Mouse (Mus musculus) Patski (cell line): ENCODE data around the gene Zg16. TPM values are rescaled to one million over a fixed set of nuclear protein-coding genes. Genes with fewer than 3 reads are reported as not detected.
A peak's percentile ranks its signal among the peaks of the same experiment; 100 is the strongest.
"Not testable (repeated sequence)": the region's sequence is repeated elsewhere in the genome, so short reads cannot be mapped to it uniquely, and the experiment has no call there.

ENCODE experiments used
- ATAC-seq: fragments of 100-300 bp; one replicate; pipeline ENCODE4 v1.8.0; 2021
- CTCF ChIA-PET: fragments of 350-600 bp; sonication (Branson Sonifier 250); formaldehyde crosslinking; loops from one replicate; lab custom pipeline; 2022; ENCODE audit warnings: inconsistent platforms; lab: Charles Lee
- POLR2A ChIA-PET: fragments of 350-600 bp; sonication (Branson Sonifier 250); formaldehyde crosslinking; loops from one replicate; lab custom pipeline; 2022; ENCODE audit warnings: antibody characterized with exemption, inconsistent platforms; lab: Charles Lee
- DNase-seq: peaks from one replicate; pipeline ENCODE4 v3.0.0-alpha.2; 2011; ENCODE audit warnings: low read depth, low spot score
- H3K27me3 ChIP-seq: fragments of 371-371 bp; one replicate; pipeline ENCODE4 v1.5.1; 2021
- CTCF ChIP-seq: fragments of 100-300 bp; IDR thresholded peaks from one replicate; pipeline ENCODE4 v1.5.1; 2021
- in situ Hi-C: fragments of 300-500 bp; cut with MboI; formaldehyde crosslinking; loops from 3 replicates; pipeline ENCODE4 v1.11.1; 2018; ENCODE audit warnings: low pct_unique_long_range_greater_than_20kb, mixed read lengths
- polyA plus RNA-seq: library from polyadenylated mRNA; unstranded; gene quantifications from one replicate; pipeline ENCODE4 v1.2.3, GENCODE M21; 2021

Zg16 gene
- not detected for polyA plus RNA-seq

GRCm38 (mm10) chr7:127087278-127088010 is at the start of gene Zg16:
Gene Zg16, minus strand, starts transcription at chr7:127087328.
- ATAC-seq, in situ Hi-C loops: not testable (repeated sequence)

GRCm38 (mm10) chr7:127136181-127137071 is 49.3 kb upstream of the Zg16 start:
- no peaks in the 10 kb centered on the region for H3K27me3 ChIP-seq
- CTCF ChIA-PET, result no interaction called here
- DNase-seq, result no peak
- in situ Hi-C loops, result no loop called here
- POLR2A ChIA-PET, result no interaction called here
- no peak for TF ChIP-seq CTCF
- ATAC-seq, result no peak

More at GRCm38 (mm10) chr7:127087278-127088010, at the start of gene Zg16:
- H3K27me3 ChIP-seq, POLR2A ChIA-PET, DNase-seq, CTCF ChIA-PET: not testable (repeated sequence)

GRCm38 (mm10) chr7:127134821-127135447 is 47.8 kb upstream of the Zg16 start:
- DNase-seq, result no peak
- in situ Hi-C loops, result loop anchor here (5.0 kb wide), 1 partner anchor 47 kb away; no protein-coding TSS in a partner anchor
- no peak for TF ChIP-seq CTCF
- ChIA-PET CTCF (interaction anchor here (1.4 kb wide), 2 partner anchors 50 to 58 kb away, joined by 3 to 4 read pairs; no protein-coding TSS in a partner anchor), POLR2A (no interaction called here)
- no peak for ATAC-seq
- H3K27me3 ChIP-seq, result no peaks in the 10 kb centered on the region

GRCm38 (mm10) chr7:127133125-127133524 is 46.0 kb upstream of the Zg16 start:
- H3K27me3 ChIP-seq, result no peaks in the 10 kb centered on the region
- DNase-seq (no peak), ATAC-seq (no peak)
- ChIA-PET POLR2A (interaction anchor here (0.6 kb wide), 1 partner anchor 1478 kb away, joined by 3 read pairs; no protein-coding TSS in a partner anchor), CTCF (no interaction called here)
- no peak for TF ChIP-seq CTCF
- in situ Hi-C loops, result loop anchor here (5.0 kb wide), 1 partner anchor 49 kb away; no protein-coding TSS in a partner anchor

GRCm38 (mm10) chr7:127129638-127130037 is 42.5 kb upstream of the Zg16 start:
- ATAC-seq, result peak; percentile 51
- H3K27me3 ChIP-seq, result no peaks in the 10 kb centered on the region
- in situ Hi-C loops, result loop anchor here (5.0 kb wide), 1 partner anchor 53 kb away; no protein-coding TSS in a partner anchor
- ChIA-PET POLR2A (no interaction called here), CTCF (interaction anchor here (0.8 to 1.7 kb wide), 10 partner anchors 10 to 62 kb away, joined by 3 to 10 read pairs (median 4); no protein-coding TSS in a partner anchor)
- DNase-seq, result no peak
- peak; percentile 76 for TF ChIP-seq CTCF

- CTCF ChIA-PET, result no interaction called here
These were observed 34.8 kb upstream of the Zg16 start, which contains the start of gene Qprt for GRCm38 (mm10) chr7:127121911-127122270. Gene Qprt, minus strand, starts transcription at chr7:127122226.

GRCm38 (mm10) chr7:127121061-127121910 is 34.2 kb upstream of the Zg16 start:
- H3K27me3 ChIP-seq, result no peaks in the 10 kb centered on the region
- ChIA-PET POLR2A (no interaction called here), CTCF (no interaction called here)
- ATAC-seq, result no peak
- in situ Hi-C loops, result no loop called here
- no peak for TF ChIP-seq CTCF
- no peak for DNase-seq

More at GRCm38 (mm10) chr7:127121911-127122270, 34.8 kb upstream of the Zg16 start, which contains the start of gene Qprt:
- TF ChIP-seq CTCF, result no peak
- H3K27me3 ChIP-seq, result no peaks in the 10 kb centered on the region
- POLR2A ChIA-PET, result no interaction called here
- in situ Hi-C loops, result no loop called here
- no peak for ATAC-seq
- no peak for DNase-seq

- DNase-seq (no peak), ATAC-seq (no peak)
- H3K27me3 ChIP-seq, result no peaks in the 10 kb centered on the region
- TF ChIP-seq CTCF, result no peak
- ChIA-PET POLR2A (no interaction called here), CTCF (interaction anchor here (1.6 kb wide), 1 partner anchor 11 kb away, joined by 6 read pairs; no protein-coding TSS in a partner anchor)
- in situ Hi-C loops, result no loop called here
These were observed 31.7 kb upstream of the Zg16 start for GRCm38 (mm10) chr7:127118671-127119445.

GRCm38 (mm10) chr7:127117948-127118347 is 30.8 kb upstream of the Zg16 start:
- ATAC-seq (no peak), DNase-seq (no peak)
- POLR2A ChIA-PET, result no interaction called here
- in situ Hi-C loops, result no loop called here
- TF ChIP-seq CTCF, result peak; percentile 55
- CTCF ChIA-PET, result no interaction called here
- H3K27me3 ChIP-seq, result no peaks in the 10 kb centered on the region
